In the genomic region with DNA sequence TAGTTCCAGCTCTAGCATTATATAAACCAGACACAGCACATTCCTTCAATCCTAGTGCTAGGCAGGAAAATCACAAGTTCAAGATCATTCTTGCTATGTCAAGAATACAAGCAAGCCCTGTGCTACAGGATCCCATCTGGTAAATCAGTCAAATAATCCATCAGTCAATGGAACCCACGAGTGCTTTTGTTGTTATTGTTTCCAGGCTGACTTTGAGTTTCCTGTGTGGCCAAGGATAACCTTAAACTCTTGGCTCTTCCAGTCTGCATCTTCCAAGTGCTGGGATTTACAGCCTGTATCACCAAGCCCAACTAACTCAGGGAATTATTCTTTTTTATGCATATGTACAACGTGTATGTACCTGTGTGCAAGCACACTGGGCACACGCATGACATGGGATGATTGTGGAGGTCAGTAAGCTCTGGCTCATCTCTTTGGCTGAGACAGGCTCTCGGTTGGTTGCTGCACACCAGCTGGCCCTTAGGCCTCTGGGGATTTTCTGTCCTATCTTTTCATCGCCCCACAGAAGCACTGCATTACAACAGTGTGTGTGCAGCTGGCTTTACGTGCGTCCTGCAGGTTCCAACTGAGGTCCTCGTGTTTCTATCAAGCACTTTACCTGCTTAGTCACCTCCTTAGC, we compare ENCODE assay signal across 22 mouse cellular contexts. TPM values are rescaled to one million over a fixed set of nuclear protein-coding genes. Genes with fewer than 3 reads are reported as not detected.
DNase-seq lines count a peak whose midpoint lies in the region; ATAC-seq and TF ChIP-seq lines count a peak whose summit lies in the region.
"Had no signal": no experiment of that assay in that cellular context is flagged by ENCODE, and none has a peak within 500 bp of the region (broad histone marks: within the 10 kb centered on the region; RNA-seq: fewer than 3 reads in every experiment).

No protein-coding gene starts in this region.

- H3K4me1 ChIP-seq in hindbrain, embryonic 11.5 days (replicated peaks; ENCODE audit: control insufficient read depth, insufficient read depth, low read length), result no peaks in the 10 kb centered on the region
- peaks cover 10% of the 10 kb centered on the region; the same call in 1 of the 2 replicates for H3K4me1 ChIP-seq in hindbrain, embryonic 13.5 days (replicated peaks)
- H3K4me1 ChIP-seq in heart, postnatal 0 days (ENCODE audit: control insufficient read depth, insufficient read depth), result peaks cover 4% of the 10 kb centered on the region; the same call in 1 of the 2 replicates
- H3K4me1 ChIP-seq: embryonic facial prominence, embryonic 12.5 days; forebrain, embryonic 12.5 days; hindbrain, embryonic 12.5 days had no signal

- no peak for ATAC-seq in hindbrain, embryonic 11.5 days (ENCODE audit: low FRiP score)
- no peak for ATAC-seq in hindbrain, embryonic 13.5 days (ENCODE audit: low FRiP score)
- no peak for ATAC-seq in heart, postnatal 0 days (ENCODE audit: insufficient read depth, low read depth)
- ATAC-seq in erythroblast, adult 5-6 weeks (replicated peaks; ENCODE audit: low FRiP score, poor library complexity, severe bottlenecking), result no peak
- ATAC-seq: activated CD4-positive, CD25-positive, alpha-beta regulatory T cell, adult 4 months; CD4-positive, CD25-positive, alpha-beta regulatory T cell, adult 4 months; forebrain, embryonic 16.5 days; hindbrain, postnatal 0 days; Patski had no signal

- no peak for TF ChIP-seq CTCF in heart, postnatal 0 days (IDR thresholded peaks at IDR 0.05; ENCODE audit: low read depth)

- no peak overlapping the region for H3K4me2 ChIP-seq in hindbrain, embryonic 11.5 days (replicated peaks; ENCODE audit: low read depth, low read length)
- no peak overlapping the region for H3K4me2 ChIP-seq in hindbrain, embryonic 13.5 days
- H3K4me2 ChIP-seq in heart, postnatal 0 days (ENCODE audit: low read depth, low read length), result no peak overlapping the region
- H3K4me2 ChIP-seq: embryonic facial prominence, embryonic 12.5 days; forebrain, embryonic 12.5 days; hindbrain, embryonic 12.5 days had no signal

- H3K36me3 ChIP-seq in hindbrain, embryonic 11.5 days (ENCODE audit: control insufficient read depth, insufficient read depth, low read length), result no peaks in the 10 kb centered on the region
- H3K36me3 ChIP-seq in hindbrain, embryonic 13.5 days, result peaks cover 10% of the 10 kb centered on the region
- H3K36me3 ChIP-seq in heart, postnatal 0 days (replicated peaks; ENCODE audit: control insufficient read depth, insufficient read depth, low read length), result peaks cover 8% of the 10 kb centered on the region; the same call in 1 of the 2 replicates

- peak; percentile 37 to 50 for DNase-seq in heart, adult 18-20 months
- DNase-seq in heart, postnatal 4 days, result no peak
- peak; percentile 6 for DNase-seq in hindbrain, embryonic 11.5 days (ENCODE audit: low spot score)
- DNase-seq in retina, embryonic 14.5 days (ENCODE audit: low spot score), result peak; percentile 7
- no peak for DNase-seq in retina, postnatal 1 day
- DNase-seq in heart, postnatal 0 days (ENCODE audit: low spot score), result no peak
- DNase-seq: adrenal gland, postnatal 14 days; B cell, adult 2 months; cerebellum, adult 11-12 months; cerebellum, adult 9-10 months; cerebellum, postnatal 25 days; kidney, adult 18-20 months had no signal

- no peaks in the 10 kb centered on the region for H3K9me3 ChIP-seq in hindbrain, embryonic 11.5 days (ENCODE audit: control insufficient read depth, low read length)
- H3K9me3 ChIP-seq in hindbrain, embryonic 13.5 days, result no peaks in the 10 kb centered on the region
- no peaks in the 10 kb centered on the region for H3K9me3 ChIP-seq in heart, postnatal 0 days (replicated peaks; ENCODE audit: control insufficient read depth, low read length)
- H3K9me3 ChIP-seq: embryonic facial prominence, embryonic 12.5 days; forebrain, embryonic 12.5 days; hindbrain, embryonic 12.5 days had no signal

- H3K27me3 ChIP-seq in hindbrain, embryonic 11.5 days (ENCODE audit: control insufficient read depth, insufficient read depth, low read length), result no peaks in the 10 kb centered on the region
- no peaks in the 10 kb centered on the region for H3K27me3 ChIP-seq in hindbrain, embryonic 13.5 days
- no peaks in the 10 kb centered on the region for H3K27me3 ChIP-seq in heart, postnatal 0 days (ENCODE audit: control insufficient read depth, insufficient read depth, low read length)
- H3K27me3 ChIP-seq: embryonic facial prominence, embryonic 12.5 days; forebrain, embryonic 12.5 days; hindbrain, embryonic 12.5 days; Patski had no signal

- WGBS in hindbrain, embryonic 11.5 days, result 79% methylated on average over 8 of the region's 8 CpGs
- WGBS in hindbrain, embryonic 13.5 days, result 64% methylated on average over 8 of the region's 8 CpGs
- WGBS in heart, postnatal 0 days, result 52% methylated on average over 8 of the region's 8 CpGs

- TF ChIP-seq EP300 in heart, postnatal 0 days (IDR thresholded peaks at IDR 0.05; ENCODE audit: low read depth), result no peak

- H3K9ac ChIP-seq in hindbrain, embryonic 11.5 days (ENCODE audit: low read depth, low read length), result no peak overlapping the region
- H3K9ac ChIP-seq in hindbrain, embryonic 13.5 days, result no peak overlapping the region
- H3K9ac ChIP-seq in heart, postnatal 0 days (replicated peaks; ENCODE audit: low read depth, low read length), result no peak overlapping the region
- H3K9ac ChIP-seq: embryonic facial prominence, embryonic 12.5 days; forebrain, embryonic 12.5 days; hindbrain, embryonic 12.5 days had no signal

- H3K27ac ChIP-seq in hindbrain, embryonic 11.5 days (ENCODE audit: low read depth, low read length), result no peak overlapping the region
- no peak overlapping the region for H3K27ac ChIP-seq in hindbrain, embryonic 13.5 days
- H3K27ac ChIP-seq in heart, postnatal 0 days (ENCODE audit: low read depth), result peak overlapping the region; percentile 4; the same call in 1 of the 2 replicates
- H3K27ac ChIP-seq: embryonic facial prominence, embryonic 12.5 days; forebrain, embryonic 12.5 days; hindbrain, embryonic 12.5 days; hindbrain, postnatal 0 days had no signal

- H3K4me3 ChIP-seq in hindbrain, embryonic 11.5 days (ENCODE audit: low read depth, low read length), result no peak overlapping the region
- no peak overlapping the region for H3K4me3 ChIP-seq in hindbrain, embryonic 13.5 days
- H3K4me3 ChIP-seq in heart, postnatal 0 days (ENCODE audit: low read depth, low read length), result no peak overlapping the region
- H3K4me3 ChIP-seq: embryonic facial prominence, embryonic 12.5 days; forebrain, embryonic 12.5 days; hindbrain, embryonic 12.5 days had no signal

RNA-seq across cellular contexts. Expression of a gene that starts 32.5 kb away (rescaled TPM):
- 1 to 10 TPM; 6.4 to 7.5 TPM for total RNA-seq in heart, adult 18-20 months (2021)
- 10 to 100 TPM; 25.1 to 25.3 TPM for total RNA-seq in heart, postnatal 4 days (2021)
- 51.3 and 53.6 TPM in 2 replicates for polyA plus RNA-seq in hindbrain, embryonic 11.5 days (2014; fragmentation: Nextera tagmentation; extraction: Ambion mirVana)
- polyA plus RNA-seq in hindbrain, embryonic 13.5 days (2015; fragmentation: Nextera tagmentation; extraction: Ambion mirVana), result 37.2 and 42.1 TPM in 2 replicates
- total RNA-seq in heart, postnatal 0 days (2014; rRNA removed; ENCODE audit: low replicate concordance), result 20.6 and 20.8 TPM in 2 replicates
- polyA plus RNA-seq in heart, postnatal 0 days (2015; fragmentation: Nextera tagmentation; extraction: Ambion mirVana), result 17.1 and 18.6 TPM in 2 replicates
- total RNA-seq in erythroblast, adult 5-6 weeks (2015; ENCODE audit: low replicate concordance), result 5.6 and 16.1 TPM in 2 replicates
- 12.4 and 17.8 TPM in 2 replicates for total RNA-seq in erythroblast, adult 5-6 weeks (2017; ENCODE audit: low replicate concordance)

RNA-seq across cellular contexts. Expression of a gene that starts 36.4 kb away (rescaled TPM):
- 10 to 100 TPM; 17.6 to 20.1 TPM for total RNA-seq in heart, adult 18-20 months (2021)
- total RNA-seq in heart, postnatal 4 days (2021), result 10 to 100 TPM; 30.2 to 37.6 TPM
- polyA plus RNA-seq in hindbrain, embryonic 11.5 days (2014; fragmentation: Nextera tagmentation; extraction: Ambion mirVana), result 23.3 and 27.2 TPM in 2 replicates
- polyA plus RNA-seq in hindbrain, embryonic 13.5 days (2015; fragmentation: Nextera tagmentation; extraction: Ambion mirVana), result 10.5 and 11.5 TPM in 2 replicates
- total RNA-seq in heart, postnatal 0 days (2014; rRNA removed; ENCODE audit: low replicate concordance), result 4.4 and 9.5 TPM in 2 replicates
- polyA plus RNA-seq in heart, postnatal 0 days (2015; fragmentation: Nextera tagmentation; extraction: Ambion mirVana), result 9.3 and 10.0 TPM in 2 replicates
- 8.8 and 16.9 TPM in 2 replicates for total RNA-seq in erythroblast, adult 5-6 weeks (2015; ENCODE audit: low replicate concordance)
- total RNA-seq in erythroblast, adult 5-6 weeks (2017; ENCODE audit: low replicate concordance), result 14.1 and 28.0 TPM in 2 replicates

RNA-seq across cellular contexts. Expression of a gene that starts 56.6 kb away (rescaled TPM):
- total RNA-seq in heart, adult 18-20 months (2021), result 10 to 100 TPM; 20.3 to 22.3 TPM
- total RNA-seq in heart, postnatal 4 days (2021), result 10 to 100 TPM; 33.5 to 39.1 TPM
- polyA plus RNA-seq in hindbrain, embryonic 11.5 days (2014; fragmentation: Nextera tagmentation; extraction: Ambion mirVana), result 85.6 and 87.0 TPM in 2 replicates
- 75.7 and 80.9 TPM in 2 replicates for polyA plus RNA-seq in hindbrain, embryonic 13.5 days (2015; fragmentation: Nextera tagmentation; extraction: Ambion mirVana)
- 51.3 and 69.0 TPM in 2 replicates for total RNA-seq in heart, postnatal 0 days (2014; rRNA removed; ENCODE audit: low replicate concordance)
- polyA plus RNA-seq in heart, postnatal 0 days (2015; fragmentation: Nextera tagmentation; extraction: Ambion mirVana), result 63.2 and 65.1 TPM in 2 replicates
- total RNA-seq in erythroblast, adult 5-6 weeks (2015; ENCODE audit: low replicate concordance), result 11.9 and 12.5 TPM in 2 replicates
- total RNA-seq in erythroblast, adult 5-6 weeks (2017; ENCODE audit: low replicate concordance), result 12.4 and 13.2 TPM in 2 replicates

Comparison
In these comparisons a context has a peak if more than half of its experiments do, and no peak if none do; other contexts are left out.
1. DNase-seq: peak in heart, adult 18-20 months (2 of 2), hindbrain, embryonic 11.5 days (single experiment) and retina, embryonic 14.5 days (single experiment); none in heart, postnatal 4 days (single experiment), retina, postnatal 1 day (single experiment) and heart, postnatal 0 days (single experiment).